Mouse (Mus musculus) neural tube, embryonic 11.5 days (tissue): ENCODE measurements around the gene Ccdc80. TPM values are rescaled to one million over a fixed set of nuclear protein-coding genes. Genes with fewer than 3 reads are reported as not detected.

Source experiments
- ATAC-seq: fragments of 200-750 bp; cut with Nextera tagmentation; 2 replicates; pipeline ENCODE4 v1.8.0; 2017; ENCODE audit warnings: moderate number of reproducible peaks, mild to moderate bottlenecking, moderate TSS enrichment, moderate library complexity; ENCODE audit not compliant: insufficient read depth, low FRiP score, low TSS enrichment
- DNase-seq: peaks from one replicate; pipeline ENCODE4 v3.0.0-alpha.2; 2015; ENCODE audit warnings: low spot score
- H3K27ac ChIP-seq: fragments of 300-500 bp; sonication (generic); 2 replicates; pipeline ENCODE4 v1.5.1; 2014; ENCODE audit warnings: low read depth, mild to moderate bottlenecking, low read length
- H3K27me3 ChIP-seq: fragments of 300-500 bp; sonication (generic); 2 replicates; pipeline ENCODE4 v1.6.1; 2014; ENCODE audit warnings: mild to moderate bottlenecking, low read length, mixed read lengths; ENCODE audit not compliant: control insufficient read depth, insufficient read depth
- H3K36me3 ChIP-seq: fragments of 300-500 bp; sonication (generic); 2 replicates; pipeline ENCODE4 v1.6.1; 2014; ENCODE audit warnings: mild to moderate bottlenecking, low read length, moderate library complexity, mixed read lengths; ENCODE audit not compliant: control insufficient read depth, insufficient read depth
- H3K4me1 ChIP-seq: fragments of 300-500 bp; sonication (generic); 2 replicates; pipeline ENCODE4 v1.6.1; 2014; ENCODE audit warnings: low read length, mixed read lengths; ENCODE audit not compliant: control insufficient read depth, insufficient read depth
- H3K4me2 ChIP-seq: fragments of 300-500 bp; sonication (generic); 2 replicates; pipeline ENCODE4 v1.6.1; 2014; ENCODE audit warnings: low read depth, mild to moderate bottlenecking, moderate library complexity
- H3K4me3 ChIP-seq: fragments of 300-500 bp; sonication (generic); 2 replicates; pipeline ENCODE4 v1.5.1; 2014; ENCODE audit warnings: low read depth, low read length
- H3K9ac ChIP-seq: fragments of 300-500 bp; sonication (generic); 2 replicates; pipeline ENCODE4 v1.6.1; 2014; ENCODE audit warnings: mild to moderate bottlenecking, low read length
- H3K9me3 ChIP-seq: fragments of 300-500 bp; sonication (generic); 2 replicates; pipeline ENCODE4 v1.6.1; 2016; ENCODE audit warnings: low read length; ENCODE audit not compliant: control insufficient read depth
- WGBS: fragments of 180-500 bp; shearing (Covaris S2); extraction: QIAGEN DNeasy Blood & Tissue Kit; methylation state at CpG from one replicate; pipeline ENCODE4 v1.1.7; 2014; 5-methylcytosine and 5-hydroxymethylcytosine counted together
- polyA plus RNA-seq: library from polyadenylated mRNA; unstranded; fragments of >200 nt; fragmentation: Nextera tagmentation; extraction: Ambion mirVana; gene quantifications from 2 replicates; pipeline ENCODE4 v1.2.1, GENCODE M21; 2014

The Ccdc80 gene
- polyA plus RNA-seq, 1 experiment from 2014 or later: 25.6 TPM

GRCm38 (mm10) chr16:45158522-45159388 is 65.6 kb downstream of the Ccdc80 start, which contains the start of the genes Slc35a5 and Atg3:
Slc35a5 (minus strand) TSS chr16:45158706.
Atg3 (plus strand) TSS chr16:45158785.
- under 1% methylated on average over 64 of the region's 64 CpGs for WGBS
- Histone ChIP-seq H3K9ac (peak within 1 kb of the TSS; percentile 84), H3K9me3 (no peaks in the 10 kb centered on the region), H3K4me3 (peak within 1 kb of the TSS; percentile 87), H3K27ac (peak within 1 kb of the TSS; percentile 83), H3K4me1 (peaks cover 6% of the 10 kb centered on the region; the same call in 1 of the 2 replicates), H3K4me2 (peak within 1 kb of the TSS; percentile 79), H3K36me3 (no peaks in the 10 kb centered on the region), H3K27me3 (no peaks in the 10 kb centered on the region)
- ATAC-seq (peak; percentile 99), DNase-seq (peak; percentile 98)

GRCm38 (mm10) chr16:45159389-45159716 is 66.2 kb downstream of the Ccdc80 start:
- peak overlapping the region; percentile 79 for H3K4me2 ChIP-seq
- no peaks in the 10 kb centered on the region for H3K36me3 ChIP-seq
- H3K4me1 ChIP-seq: peaks cover 6% of the 10 kb centered on the region; the same call in 1 of the 2 replicates
- DNase-seq (no peak), ATAC-seq (no peak)
- no peaks in the 10 kb centered on the region for H3K27me3 ChIP-seq
- H3K27ac ChIP-seq: no peak overlapping the region; the same call in 1 of the 2 replicates
- H3K9ac ChIP-seq: peak overlapping the region; percentile 84
- 8% methylated on average over 11 of the region's 11 CpGs for WGBS
- peak overlapping the region; percentile 87 for H3K4me3 ChIP-seq
- no peaks in the 10 kb centered on the region for H3K9me3 ChIP-seq

Other genes with a start within 250 kb of the Ccdc80 start
- gene Cd200r2, start 226.3 kb upstream of the Ccdc80 start, polyA plus RNA-seq: not detected in 2 replicates
- not detected in 2 replicates for gene Cd200r3, start 149.7 kb upstream of the Ccdc80 start, polyA plus RNA-seq
- 18.7 and 20.1 TPM in 2 replicates for gene Slc35a5, start 65.3 kb downstream of the Ccdc80 start, polyA plus RNA-seq
- 45.6 and 53.4 TPM in 2 replicates for gene Atg3, start 65.4 kb downstream of the Ccdc80 start, polyA plus RNA-seq
- 0.16 and 0.31 TPM in 2 replicates for gene Btla, start 130.9 kb downstream of the Ccdc80 start, polyA plus RNA-seq